Mouse (Mus musculus) adipose tissue, adult 10 weeks (tissue): ENCODE results near the gene Larp1b. TPM values are rescaled to one million over a fixed set of nuclear protein-coding genes. Genes with fewer than 3 reads are reported as not detected.

ENCODE experiments used
- polyA plus RNA-seq: library from polyadenylated mRNA; stranded (reverse); fragments of 350-450 nt; fragmentation: Illumina TruSeq; extraction: RNeasy Lipid Tissue Mini Kit (QIAGEN cat#74804); gene quantifications from one replicate; pipeline ENCODE4 v1.2.3, GENCODE M21; 2014; ENCODE audit warnings: low read depth, low replicate concordance

The Larp1b gene
- polyA plus RNA-seq, result 40.4 TPM

DNA sequence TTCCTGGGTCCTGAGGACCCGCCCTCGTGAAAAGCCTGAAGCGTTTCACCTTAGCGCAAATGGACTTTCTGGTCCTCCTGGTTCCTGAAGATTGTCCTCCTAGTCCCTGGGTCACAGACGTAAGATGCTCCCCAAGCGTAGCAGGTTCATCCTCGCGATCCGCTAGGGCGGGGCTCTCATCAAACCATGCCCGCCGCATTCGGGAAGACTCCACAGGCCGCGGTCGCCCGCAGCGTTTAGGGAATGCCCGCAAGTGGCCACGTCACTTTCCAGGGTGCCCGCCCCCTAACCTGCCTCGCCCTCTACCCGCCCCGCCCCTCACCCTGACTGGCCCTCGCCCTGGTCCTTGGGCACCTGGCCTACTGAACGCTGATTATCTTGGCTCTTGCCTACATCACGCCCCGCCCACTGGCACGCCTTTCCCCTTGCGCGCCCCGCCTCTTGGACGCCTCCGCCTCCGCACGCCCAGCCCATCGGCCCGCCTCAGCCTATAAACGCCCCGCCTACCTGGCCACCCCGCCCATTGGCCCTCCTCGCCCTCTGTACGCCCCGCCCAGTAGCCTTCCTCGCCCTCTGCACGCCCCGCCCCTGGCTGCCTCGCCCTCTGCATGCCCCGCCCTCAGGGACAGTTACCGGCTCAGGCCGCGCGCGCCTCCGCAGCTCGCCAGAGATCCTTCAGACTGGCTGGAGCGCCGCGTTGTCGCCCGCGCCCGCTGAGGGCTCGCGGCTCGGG is at the start of gene Larp1b:
TSS of gene Larp1b (plus strand) at position 659 of the 733 bp plus-strand sequence.

DNA sequence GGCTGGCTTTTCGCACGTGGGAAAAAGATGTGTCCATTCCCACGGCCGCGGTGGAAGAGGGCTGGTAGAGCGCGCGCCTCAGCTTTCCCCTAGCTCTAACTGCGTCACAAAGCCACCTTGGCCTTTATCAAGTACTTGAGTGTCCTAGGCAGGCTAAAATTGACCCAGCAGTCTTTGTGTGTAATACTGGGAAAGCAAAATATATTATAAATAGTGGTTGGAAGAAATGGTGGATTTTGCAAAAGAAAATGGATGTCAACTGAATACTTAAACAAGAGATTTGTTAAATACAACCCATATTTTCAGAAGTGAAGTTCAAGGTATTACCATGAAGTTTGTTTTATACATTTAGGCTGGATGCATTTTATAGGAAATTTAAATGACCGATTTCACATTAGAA is 47.2 kb upstream of the Larp1b start, which contains the start of gene 1700034I23Rik:
TSS of gene 1700034I23Rik (minus strand) at position 101 of the 400 bp plus-strand sequence.

DNA sequence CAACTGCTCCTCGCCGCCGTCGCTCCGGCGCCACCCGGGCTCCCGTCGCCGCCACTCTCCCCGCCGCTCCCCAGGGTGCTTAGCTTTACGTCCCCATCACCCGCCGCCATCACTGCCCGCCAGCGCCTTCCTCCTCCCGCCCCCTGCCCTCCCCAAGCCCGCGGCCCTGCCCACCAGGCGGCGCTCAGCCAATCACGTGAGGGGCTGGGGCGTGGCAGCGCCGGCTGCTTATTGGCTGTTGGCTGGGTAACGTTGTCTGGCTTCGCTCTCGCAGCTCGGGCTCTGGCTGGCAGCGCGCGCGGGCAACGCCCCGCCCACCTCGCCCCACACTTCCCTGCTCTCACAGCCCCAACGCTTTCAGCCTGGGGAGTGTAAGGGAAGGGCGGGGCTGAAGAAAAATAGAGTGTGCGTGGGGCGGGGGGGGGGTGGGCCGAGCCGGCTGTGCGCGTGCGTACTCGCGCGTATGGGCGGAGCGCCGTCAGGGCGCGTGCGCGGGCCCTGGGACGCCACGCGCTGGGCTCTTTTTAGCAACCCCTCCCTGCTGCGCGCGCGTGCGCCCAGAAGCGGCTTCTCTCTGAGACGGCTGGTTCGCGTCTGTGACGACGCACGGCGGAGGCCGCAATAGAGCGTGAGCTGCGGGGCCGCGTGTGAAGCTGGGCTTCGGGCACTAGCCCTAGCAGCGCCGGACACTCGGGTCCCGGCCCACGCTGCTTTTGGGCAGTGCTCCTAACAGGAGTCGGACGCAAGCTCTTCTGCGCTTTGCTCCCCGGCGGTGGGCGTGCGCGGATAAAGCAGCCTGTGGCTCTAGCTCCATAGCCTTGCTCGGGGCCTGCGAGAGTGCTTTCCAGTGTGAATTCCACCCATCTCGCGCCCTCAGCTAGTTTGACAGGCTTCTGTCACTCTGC is 133.5 kb downstream of the Larp1b start, which contains the start of gene Pgrmc2:
TSS of gene Pgrmc2 (minus strand) at position 162 of the 905 bp plus-strand sequence.

Other genes with a start within 250 kb of the Larp1b start
- 0.92 TPM for gene Slc25a31, start 241.0 kb upstream of the Larp1b start, polyA plus RNA-seq
- 28.8 TPM for gene Hspa4l, start 205.3 kb upstream of the Larp1b start, polyA plus RNA-seq
- 4.5 TPM for gene Plk4, start 149.8 kb upstream of the Larp1b start, polyA plus RNA-seq
- 11.0 TPM for gene Mfsd8, start 102.9 kb upstream of the Larp1b start, polyA plus RNA-seq
- gene Abhd18, start 102.9 kb upstream of the Larp1b start, polyA plus RNA-seq, result 4.8 TPM
- 8.1 TPM for gene 1700034I23Rik, start 47.3 kb upstream of the Larp1b start, polyA plus RNA-seq
- 53.3 TPM for gene Pgrmc2, start 133.2 kb downstream of the Larp1b start, polyA plus RNA-seq